Mouse (Mus musculus) ES-E14 (cell line): Measurements from ENCODE around the gene Bspry.

ENCODE experiments used
- HCFC1 ChIP-seq: IDR thresholded peaks from 2 replicates; pipeline ENCODE4 v1.6.1; 2012; ENCODE audit warnings: low read length, inconsistent platforms, borderline replicate concordance; ENCODE audit not compliant: insufficient read depth
- MAFK ChIP-seq: IDR thresholded peaks from 2 replicates; pipeline ENCODE4 v1.6.1; 2014; ENCODE audit warnings: mild to moderate bottlenecking, low read depth, low read length, inconsistent platforms; ENCODE audit not compliant: insufficient read depth
- ZC3H11A ChIP-seq: IDR thresholded peaks from 2 replicates; pipeline ENCODE4 v1.6.1; 2012; ENCODE audit warnings: low read depth, mild to moderate bottlenecking, inconsistent platforms, low read length, borderline replicate concordance

DNA sequence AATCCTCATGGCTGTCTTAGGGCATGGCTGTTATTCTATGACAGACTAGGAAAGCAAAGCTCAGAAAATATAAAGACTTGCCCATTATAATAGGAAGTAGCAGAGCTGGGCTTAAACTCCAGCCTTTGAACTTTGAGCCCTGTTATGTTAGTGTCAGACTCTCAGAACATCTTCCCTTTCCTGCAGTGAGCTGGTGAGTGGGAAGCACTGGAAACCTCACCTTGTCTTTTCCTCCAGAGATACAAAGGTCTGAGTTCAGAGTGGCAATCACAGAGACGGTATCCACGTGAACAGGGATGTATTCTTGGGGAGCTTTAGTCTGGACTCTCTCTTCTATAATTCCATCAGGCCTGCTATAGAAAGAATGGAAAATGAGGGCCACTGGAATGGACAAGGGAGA lies 16.7 kb upstream of the Bspry start:
- TF ChIP-seq HCFC1 (no peak), ZC3H11A (no peak), MAFK (no peak)
